Mouse (Mus musculus): ENCODE measurements around the gene Ldlrap1. TPM values are rescaled to one million over a fixed set of nuclear protein-coding genes. Genes with fewer than 3 reads are reported as not detected.

Gene Ldlrap1
- polyA plus RNA-seq, 1 experiment from 2014 or later, result 20.7 TPM

DNA sequence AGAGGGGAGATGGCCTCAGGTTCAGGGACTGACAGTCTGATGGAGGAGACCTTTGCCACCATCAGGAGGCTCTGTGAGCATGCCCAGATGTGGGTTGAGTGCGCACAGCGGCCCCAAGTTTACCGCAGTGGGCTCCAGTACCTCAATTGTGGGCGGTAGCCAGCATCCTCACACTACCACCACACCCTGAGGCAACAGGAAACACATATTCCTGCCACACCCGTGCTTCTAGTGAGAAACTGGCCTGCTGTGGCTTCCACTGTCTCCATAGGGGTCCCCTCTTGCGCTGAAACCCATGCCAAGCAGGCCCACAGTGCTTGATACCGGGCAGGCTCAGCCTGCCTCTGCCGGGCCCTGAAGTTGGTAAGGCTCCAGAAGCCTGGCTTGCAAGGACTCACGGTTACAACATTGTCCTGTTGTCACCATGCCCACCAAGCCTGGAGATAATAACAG lies 33.2 kb downstream of the Ldlrap1 start:
- peak overlapping the region; percentile 81 for H3K27ac ChIP-seq (ENCODE audit: low read length)
- H3K4me3 ChIP-seq (ENCODE audit: low read depth, low read length), result peak overlapping the region; percentile 50
- 13% methylated on average over 9 of the region's 9 CpGs for WGBS (ENCODE audit: insufficient replicate concordance)
- H3K27me3 ChIP-seq (ENCODE audit: control insufficient read depth, insufficient read depth, low read depth, low read length), result no peaks in the 10 kb centered on the region
- peak overlapping the region; percentile 60 for H3K4me2 ChIP-seq (ENCODE audit: low read depth, low read length)
- ATAC-seq (ENCODE audit: low read depth), result peak; percentile 52
- no peaks in the 10 kb centered on the region for H3K36me3 ChIP-seq (ENCODE audit: control insufficient read depth, insufficient read depth)
- H3K9ac ChIP-seq (ENCODE audit: low read depth, low read length), result peak overlapping the region; percentile 6; the same call in 1 of the 2 replicates
- peaks cover 18% of the 10 kb centered on the region for H3K4me1 ChIP-seq (ENCODE audit: control insufficient read depth, low read depth, low read length)
- H3K9me3 ChIP-seq (replicated peaks; ENCODE audit: control insufficient read depth, low read length), result no peaks in the 10 kb centered on the region

DNA sequence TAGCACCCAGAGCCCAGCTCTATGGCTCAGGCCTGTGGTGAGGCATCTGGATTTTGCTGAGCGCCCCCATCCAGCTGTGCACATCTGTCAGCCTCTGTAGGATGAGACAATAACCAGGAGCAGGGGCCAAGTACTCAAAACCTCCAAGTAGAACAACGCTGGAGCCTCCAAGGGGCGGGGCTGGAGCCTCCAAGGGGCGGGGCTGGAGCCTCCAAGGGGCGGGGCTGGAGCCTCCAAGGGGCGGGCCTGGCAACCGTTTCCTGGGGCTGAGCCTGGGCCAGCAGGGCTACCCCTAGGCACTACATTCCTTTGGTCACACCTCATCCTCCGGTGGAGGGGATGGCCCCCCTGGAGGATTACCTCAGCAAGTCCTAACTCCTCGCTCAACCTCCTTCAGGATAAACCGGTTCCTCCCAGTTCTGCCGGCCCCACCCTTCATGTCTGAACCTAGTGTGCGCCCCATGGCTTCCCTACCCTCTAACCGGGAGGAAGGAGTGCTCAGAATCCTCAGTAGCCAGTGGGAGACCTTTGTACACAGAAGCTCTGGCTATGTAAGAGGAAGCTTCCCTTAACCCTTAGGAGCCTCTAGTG lies 33.7 kb downstream of the Ldlrap1 start:
- H3K4me3 ChIP-seq (ENCODE audit: low read depth, low read length), result peak overlapping the region; percentile 50

GRCm38 (mm10) chr4:134733371-134733770 lies 34.5 kb downstream of the Ldlrap1 start:
- H3K4me2 ChIP-seq (ENCODE audit: low read depth, low read length), result no peak overlapping the region
- H3K4me1 ChIP-seq (ENCODE audit: control insufficient read depth, low read depth, low read length), result peaks cover 23% of the 10 kb centered on the region
- no peak overlapping the region for H3K27ac ChIP-seq (ENCODE audit: low read length)
- no peak for ATAC-seq (ENCODE audit: low read depth)
- no peaks in the 10 kb centered on the region for H3K9me3 ChIP-seq (replicated peaks; ENCODE audit: control insufficient read depth, low read length)
- H3K4me3 ChIP-seq (ENCODE audit: low read depth, low read length), result no peak overlapping the region
- H3K27me3 ChIP-seq (ENCODE audit: control insufficient read depth, insufficient read depth, low read depth, low read length), result no peaks in the 10 kb centered on the region
- no peak overlapping the region for H3K9ac ChIP-seq (ENCODE audit: low read depth, low read length)
- WGBS (ENCODE audit: insufficient replicate concordance), result 57% methylated on average over 9 of the region's 9 CpGs
- no peaks in the 10 kb centered on the region for H3K36me3 ChIP-seq (ENCODE audit: control insufficient read depth, insufficient read depth)

More for the DNA sequence above, 33.7 kb downstream of the Ldlrap1 start:
- peaks cover 23% of the 10 kb centered on the region for H3K4me1 ChIP-seq (ENCODE audit: control insufficient read depth, low read depth, low read length)
- peak overlapping the region; percentile 6; the same call in 1 of the 2 replicates for H3K9ac ChIP-seq (ENCODE audit: low read depth, low read length)
- 3% methylated on average over 13 of the region's 13 CpGs for WGBS (ENCODE audit: insufficient replicate concordance)
- H3K36me3 ChIP-seq (ENCODE audit: control insufficient read depth, insufficient read depth), result no peaks in the 10 kb centered on the region
- H3K9me3 ChIP-seq (replicated peaks; ENCODE audit: control insufficient read depth, low read length), result no peaks in the 10 kb centered on the region
- no peaks in the 10 kb centered on the region for H3K27me3 ChIP-seq (ENCODE audit: control insufficient read depth, insufficient read depth, low read depth, low read length)
- peak; percentile 65 for ATAC-seq (ENCODE audit: low read depth)
- peak overlapping the region; percentile 81 for H3K27ac ChIP-seq (ENCODE audit: low read length)
- H3K4me2 ChIP-seq (ENCODE audit: low read depth, low read length), result peak overlapping the region; percentile 60

DNA sequence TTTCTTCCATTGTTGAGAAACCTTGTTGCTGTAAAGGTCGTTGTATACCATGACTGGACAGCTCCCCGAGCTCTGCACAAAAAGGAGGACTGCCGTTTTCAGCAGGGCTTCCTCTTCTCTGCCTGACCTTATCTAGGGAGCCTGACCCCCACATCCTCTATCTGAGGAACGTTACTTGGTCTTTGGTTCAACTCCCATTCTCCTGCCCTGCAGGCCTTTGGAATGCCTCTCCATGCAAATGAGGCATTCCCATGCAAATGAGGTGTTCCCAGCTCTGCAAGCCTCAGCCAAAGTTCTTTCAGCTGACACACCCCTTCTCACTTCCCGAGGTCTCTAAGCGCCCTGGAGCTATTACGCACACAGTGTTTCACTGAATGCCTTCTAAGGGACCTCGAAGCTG lies 37.7 kb downstream of the Ldlrap1 start:
- WGBS (ENCODE audit: insufficient replicate concordance), result 5% methylated on average over 8 of the region's 8 CpGs
- peaks cover 26% of the 10 kb centered on the region for H3K4me1 ChIP-seq (ENCODE audit: control insufficient read depth, low read depth, low read length)
- H3K9ac ChIP-seq (ENCODE audit: low read depth, low read length), result no peak overlapping the region
- ATAC-seq (ENCODE audit: low read depth), result peak; percentile 5; the same call in 1 of the 2 replicates
- no peaks in the 10 kb centered on the region for H3K9me3 ChIP-seq (replicated peaks; ENCODE audit: control insufficient read depth, low read length)
- no peaks in the 10 kb centered on the region for H3K27me3 ChIP-seq (ENCODE audit: control insufficient read depth, insufficient read depth, low read depth, low read length)
- no peaks in the 10 kb centered on the region for H3K36me3 ChIP-seq (ENCODE audit: control insufficient read depth, insufficient read depth)
- H3K4me3 ChIP-seq (ENCODE audit: low read depth, low read length), result no peak overlapping the region
- no peak overlapping the region for H3K4me2 ChIP-seq (ENCODE audit: low read depth, low read length)
- H3K27ac ChIP-seq (ENCODE audit: low read length), result peak overlapping the region; percentile 55; the same call in 1 of the 2 replicates

GRCm38 (mm10) chr4:134725735-134726345 lies 42.0 kb downstream of the Ldlrap1 start:
- no peak for ATAC-seq (ENCODE audit: low read depth)
- Histone ChIP-seq H3K9ac (ENCODE audit: low read depth, low read length) (no peak overlapping the region), H3K4me2 (ENCODE audit: low read depth, low read length) (no peak overlapping the region), H3K27me3 (ENCODE audit: control insufficient read depth, insufficient read depth, low read depth, low read length) (no peaks in the 10 kb centered on the region), H3K36me3 (ENCODE audit: control insufficient read depth, insufficient read depth) (no peaks in the 10 kb centered on the region), H3K4me1 (ENCODE audit: control insufficient read depth, low read depth, low read length) (peaks cover 14% of the 10 kb centered on the region), H3K4me3 (ENCODE audit: low read depth, low read length) (no peak overlapping the region), H3K27ac (ENCODE audit: low read length) (no peak overlapping the region), H3K9me3 (replicated peaks; ENCODE audit: control insufficient read depth, low read length) (no peaks in the 10 kb centered on the region)
- WGBS (ENCODE audit: insufficient replicate concordance), result 69% methylated on average over 13 of the region's 13 CpGs

DNA sequence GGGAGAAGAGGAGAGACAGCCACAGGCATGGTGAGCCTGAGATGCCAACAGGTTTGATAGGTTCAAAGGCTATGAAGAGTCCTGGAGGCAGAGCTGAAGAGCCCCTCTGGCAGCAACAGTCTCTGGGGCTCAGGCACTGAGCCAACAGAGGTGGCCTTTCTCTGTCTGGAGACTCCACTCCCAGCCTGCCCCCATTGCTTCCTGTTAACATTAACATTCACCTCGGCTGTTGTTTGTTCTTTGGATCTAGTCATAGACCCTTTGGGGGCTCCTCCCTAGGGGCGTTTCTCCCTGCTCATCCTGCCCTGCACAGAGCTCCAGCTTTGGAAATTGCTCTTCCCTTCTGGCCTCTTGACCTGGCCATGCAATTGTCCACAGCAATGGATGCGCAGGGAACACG lies 42.9 kb downstream of the Ldlrap1 start:
- ATAC-seq (ENCODE audit: low read depth), result no peak
- WGBS (ENCODE audit: insufficient replicate concordance), result 45% methylated on average over 4 of the region's 4 CpGs
- no peaks in the 10 kb centered on the region for H3K36me3 ChIP-seq (ENCODE audit: control insufficient read depth, insufficient read depth)
- no peaks in the 10 kb centered on the region for H3K27me3 ChIP-seq (ENCODE audit: control insufficient read depth, insufficient read depth, low read depth, low read length)
- no peak overlapping the region for H3K4me2 ChIP-seq (ENCODE audit: low read depth, low read length)
- no peak overlapping the region for H3K9ac ChIP-seq (ENCODE audit: low read depth, low read length)
- no peaks in the 10 kb centered on the region for H3K9me3 ChIP-seq (replicated peaks; ENCODE audit: control insufficient read depth, low read length)
- peaks cover 13% of the 10 kb centered on the region for H3K4me1 ChIP-seq (ENCODE audit: control insufficient read depth, low read depth, low read length)
- no peak overlapping the region for H3K4me3 ChIP-seq (ENCODE audit: low read depth, low read length)
- no peak overlapping the region for H3K27ac ChIP-seq (ENCODE audit: low read length)

DNA sequence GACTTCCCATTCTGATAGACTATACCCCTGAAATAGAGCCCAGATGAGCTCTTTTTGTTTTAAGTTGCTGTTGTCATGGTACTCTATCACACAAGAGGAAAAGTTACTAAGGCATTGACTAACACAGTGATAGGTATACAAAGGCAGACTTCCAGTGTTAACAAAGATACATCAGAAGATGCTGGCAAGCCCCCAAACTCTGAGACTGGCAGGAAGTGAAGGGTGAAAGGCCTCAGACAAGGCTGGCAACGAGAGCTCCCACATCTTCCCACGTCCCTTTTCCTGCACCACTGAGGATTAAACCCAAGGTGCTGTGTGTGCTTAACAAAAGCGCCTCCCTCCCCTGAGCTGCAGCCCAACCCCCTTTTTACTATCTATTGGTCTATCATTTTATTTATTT lies 44.6 kb downstream of the Ldlrap1 start:
- Histone ChIP-seq H3K9me3 (replicated peaks; ENCODE audit: control insufficient read depth, low read length) (no peaks in the 10 kb centered on the region), H3K4me2 (ENCODE audit: low read depth, low read length) (no peak overlapping the region), H3K9ac (ENCODE audit: low read depth, low read length) (no peak overlapping the region), H3K27me3 (ENCODE audit: control insufficient read depth, insufficient read depth, low read depth, low read length) (no peaks in the 10 kb centered on the region), H3K27ac (ENCODE audit: low read length) (no peak overlapping the region), H3K4me1 (ENCODE audit: control insufficient read depth, low read depth, low read length) (peaks cover 16% of the 10 kb centered on the region), H3K36me3 (ENCODE audit: control insufficient read depth, insufficient read depth) (no peaks in the 10 kb centered on the region), H3K4me3 (ENCODE audit: low read depth, low read length) (no peak overlapping the region)
- 47% methylated on average over 3 of the region's 3 CpGs for WGBS (ENCODE audit: insufficient replicate concordance)
- ATAC-seq (ENCODE audit: low read depth), result no peak

GRCm38 (mm10) chr4:134721076-134721475 lies 46.7 kb downstream of the Ldlrap1 start:
- 78% methylated on average over 6 of the region's 6 CpGs for WGBS (ENCODE audit: insufficient replicate concordance)

GRCm38 (mm10) chr4:134720371-134720770 lies 47.5 kb downstream of the Ldlrap1 start:
- H3K27ac ChIP-seq (ENCODE audit: low read length), result no peak overlapping the region
- WGBS (ENCODE audit: insufficient replicate concordance), result 74% methylated on average over 3 of the region's 3 CpGs

More at GRCm38 (mm10) chr4:134721076-134721475, 46.7 kb downstream of the Ldlrap1 start:
- H3K4me2 ChIP-seq (ENCODE audit: low read depth, low read length), result no peak overlapping the region
- no peak for ATAC-seq (ENCODE audit: low read depth)
- no peak overlapping the region for H3K9ac ChIP-seq (ENCODE audit: low read depth, low read length)
- H3K36me3 ChIP-seq (ENCODE audit: control insufficient read depth, insufficient read depth), result no peaks in the 10 kb centered on the region
- H3K4me3 ChIP-seq (ENCODE audit: low read depth, low read length), result no peak overlapping the region
- no peaks in the 10 kb centered on the region for H3K27me3 ChIP-seq (ENCODE audit: control insufficient read depth, insufficient read depth, low read depth, low read length)
- peaks cover 13% of the 10 kb centered on the region for H3K4me1 ChIP-seq (ENCODE audit: control insufficient read depth, low read depth, low read length)
- H3K27ac ChIP-seq (ENCODE audit: low read length), result no peak overlapping the region
- H3K9me3 ChIP-seq (replicated peaks; ENCODE audit: control insufficient read depth, low read length), result no peaks in the 10 kb centered on the region

More at GRCm38 (mm10) chr4:134720371-134720770, 47.5 kb downstream of the Ldlrap1 start:
- peaks cover 13% of the 10 kb centered on the region for H3K4me1 ChIP-seq (ENCODE audit: control insufficient read depth, low read depth, low read length)
- H3K9ac ChIP-seq (ENCODE audit: low read depth, low read length), result no peak overlapping the region; the same call in 1 of the 2 replicates
- H3K4me3 ChIP-seq (ENCODE audit: low read depth, low read length), result no peak overlapping the region
- no peak for ATAC-seq (ENCODE audit: low read depth)
- no peaks in the 10 kb centered on the region for H3K9me3 ChIP-seq (replicated peaks; ENCODE audit: control insufficient read depth, low read length)
- H3K36me3 ChIP-seq (ENCODE audit: control insufficient read depth, insufficient read depth), result no peaks in the 10 kb centered on the region
- no peaks in the 10 kb centered on the region for H3K27me3 ChIP-seq (ENCODE audit: control insufficient read depth, insufficient read depth, low read depth, low read length)
- H3K4me2 ChIP-seq (ENCODE audit: low read depth, low read length), result peak overlapping the region; percentile 46; the same call in 1 of the 2 replicates
